Mouse (Mus musculus): ENCODE measurements at regions not wholly inside any gene's neighbourhood (a gene's known extent, or its start where the extent isn't known, plus 50 kb on each side); places are given as distances from the start of the nearest gene placed in this dataset.

DNA sequence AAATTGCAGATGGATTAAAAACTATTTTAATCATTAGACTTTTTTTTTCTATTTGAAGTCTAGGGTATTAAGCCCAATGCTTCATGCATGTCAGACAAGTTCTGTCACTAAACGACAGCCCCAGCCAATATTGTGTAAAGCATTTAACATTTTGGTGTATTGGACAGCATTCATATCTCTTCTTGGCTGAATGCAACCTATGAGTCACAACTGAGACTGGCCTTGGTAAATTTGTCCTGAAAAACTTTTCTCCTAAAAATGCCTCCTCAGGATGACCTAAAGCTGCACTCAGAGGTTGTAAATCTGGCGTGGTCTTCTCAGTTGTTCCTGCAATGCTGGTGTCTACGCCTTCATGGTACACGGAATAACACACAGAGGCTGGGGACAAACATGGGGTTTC, 78.7 kb upstream of the Gpr141 start:
- ATAC-seq (replicated peaks; ENCODE audit: insufficient number of reproducible peaks, low FRiP score, low TSS enrichment, poor library complexity, severe bottlenecking) = no peak

DNA sequence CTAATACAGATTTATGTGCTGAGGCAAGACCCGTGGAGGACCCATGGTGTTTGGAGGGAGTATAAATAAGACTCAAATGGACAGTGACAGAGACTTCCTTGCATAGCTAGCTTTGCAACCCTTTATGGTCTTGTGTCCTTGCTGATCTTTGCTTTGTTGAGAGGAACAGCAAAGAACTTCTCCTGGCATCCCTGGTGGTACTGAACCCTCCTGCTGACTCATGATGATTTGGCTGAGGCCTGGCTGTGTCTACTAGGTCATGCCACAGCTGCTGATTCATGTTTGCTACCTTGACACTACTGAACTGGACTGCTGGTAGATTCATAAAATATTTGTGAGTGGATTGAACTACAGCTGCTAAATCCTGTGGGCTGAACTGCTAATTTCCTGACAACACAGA, 73.1 kb upstream of the Gpr141 start:
- ATAC-seq (replicated peaks; ENCODE audit: insufficient number of reproducible peaks, low FRiP score, low TSS enrichment, poor library complexity, severe bottlenecking) = no peak

DNA sequence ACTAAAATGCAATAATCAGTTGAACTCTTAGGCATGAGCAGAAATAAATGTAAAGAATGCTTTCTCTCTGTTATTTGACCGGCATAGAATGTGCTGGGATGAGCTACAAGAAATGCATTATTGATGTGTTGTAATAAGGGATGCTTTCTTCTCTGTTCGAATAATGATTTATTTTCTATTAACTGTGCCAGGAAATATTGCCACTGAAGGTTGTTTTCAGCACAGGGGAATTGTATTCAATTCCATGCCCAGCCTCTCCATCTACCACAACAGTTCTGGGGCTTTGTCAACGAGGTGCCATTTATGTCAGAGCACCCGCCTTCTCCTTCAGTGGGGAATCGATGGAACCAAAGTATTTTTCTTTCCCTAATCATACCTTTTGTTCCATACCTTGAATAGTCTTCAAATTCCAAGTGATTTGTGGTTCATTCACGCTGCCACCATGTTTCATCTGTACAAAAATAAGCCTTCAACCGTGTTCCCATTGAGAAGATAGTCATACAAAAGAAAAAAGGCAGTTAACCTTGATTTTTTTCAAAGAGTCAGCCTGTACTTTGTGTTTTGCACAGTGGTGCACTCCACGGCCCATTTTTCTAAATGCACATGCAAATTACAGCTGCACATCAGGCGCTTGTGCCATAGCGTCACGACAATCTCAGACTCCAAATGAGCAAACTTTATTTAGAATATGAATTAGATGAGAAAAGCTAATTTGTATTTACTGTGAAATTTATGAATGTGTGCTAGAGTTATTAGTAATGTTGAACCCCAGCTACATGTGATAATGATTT, 65.1 kb upstream of the Gpr141 start:
- no peak for ATAC-seq (replicated peaks; ENCODE audit: insufficient number of reproducible peaks, low FRiP score, low TSS enrichment, poor library complexity, severe bottlenecking)

DNA sequence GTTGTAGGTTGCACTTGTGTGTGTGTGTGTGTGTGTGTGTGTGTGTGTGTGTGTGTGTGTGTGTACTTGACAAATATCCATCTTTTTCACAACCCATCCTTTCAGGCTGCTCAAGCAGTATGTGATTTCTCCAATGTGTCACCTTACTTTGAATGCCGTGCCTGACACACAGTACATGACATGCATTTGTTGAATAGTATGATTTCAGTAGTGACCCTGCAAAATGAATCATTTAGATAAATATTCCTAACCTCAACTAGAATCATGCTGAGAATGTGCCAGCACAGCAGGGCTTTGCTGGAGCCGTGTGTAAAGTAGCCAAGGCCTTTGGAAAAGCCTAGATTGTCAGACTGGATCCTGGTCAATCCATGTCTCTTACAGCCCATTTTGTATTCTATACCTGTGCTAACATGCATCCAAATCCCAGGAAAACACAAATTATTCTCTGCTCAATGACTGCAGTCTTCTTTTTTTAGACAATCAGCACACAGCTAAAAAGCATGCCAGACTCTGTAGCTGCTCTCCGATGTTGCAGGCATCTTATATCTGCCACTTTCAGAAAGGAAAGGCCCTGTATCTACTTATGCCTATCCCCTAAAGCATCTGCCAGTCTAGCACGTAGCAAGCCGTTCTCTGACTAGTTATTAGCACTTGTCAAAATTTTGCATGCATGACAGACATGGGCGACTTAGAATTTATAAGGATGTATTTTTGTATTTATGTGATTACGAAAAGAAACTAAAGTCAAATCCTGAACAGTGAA, 60.0 kb upstream of the Gpr141 start:
- ATAC-seq (replicated peaks; ENCODE audit: insufficient number of reproducible peaks, low FRiP score, low TSS enrichment, poor library complexity, severe bottlenecking) = no peak

DNA sequence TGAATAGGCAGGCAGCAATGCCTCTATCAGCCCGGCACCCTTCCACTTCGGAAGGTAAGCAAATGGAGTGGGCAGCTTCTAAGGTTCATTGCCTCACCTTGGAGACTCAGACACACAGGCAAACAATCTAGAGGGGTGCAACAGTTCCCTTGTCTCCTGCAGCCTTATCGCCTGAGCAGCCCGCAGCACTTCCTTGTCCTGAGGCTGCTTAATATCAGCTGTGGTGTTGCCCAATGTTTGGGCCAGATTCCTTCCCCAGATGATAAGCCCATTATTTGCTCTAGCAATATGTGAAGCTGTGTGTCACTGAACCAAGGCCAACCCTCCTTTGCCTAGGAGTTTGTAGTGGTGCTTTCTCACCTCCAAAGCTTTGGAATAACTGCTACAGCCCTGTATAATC, 58.8 kb upstream of the Gpr141 start:
- no peak for ATAC-seq (replicated peaks; ENCODE audit: insufficient number of reproducible peaks, low FRiP score, low TSS enrichment, poor library complexity, severe bottlenecking)

DNA sequence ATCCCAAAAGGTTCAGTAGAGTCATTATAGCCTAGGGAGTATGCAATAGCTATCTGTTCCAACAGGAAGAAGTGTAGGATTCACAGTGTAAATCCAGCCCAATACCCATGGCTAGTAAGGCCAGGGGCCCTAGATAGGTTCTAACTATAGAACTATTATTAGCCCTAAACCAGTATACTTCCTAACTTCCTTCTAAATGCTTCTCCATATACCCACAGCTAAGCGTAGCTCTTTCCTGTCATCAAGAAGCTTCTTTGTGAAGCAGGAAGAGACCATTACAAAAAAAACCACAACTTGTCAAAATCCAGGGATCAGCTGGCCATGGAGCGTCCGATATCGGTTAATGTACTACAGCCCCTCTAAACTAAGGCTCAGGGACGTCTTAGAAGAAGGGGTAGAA, 57.7 kb upstream of the Gpr141 start:
- ATAC-seq (replicated peaks; ENCODE audit: insufficient number of reproducible peaks, low FRiP score, low TSS enrichment, poor library complexity, severe bottlenecking) = no peak

DNA sequence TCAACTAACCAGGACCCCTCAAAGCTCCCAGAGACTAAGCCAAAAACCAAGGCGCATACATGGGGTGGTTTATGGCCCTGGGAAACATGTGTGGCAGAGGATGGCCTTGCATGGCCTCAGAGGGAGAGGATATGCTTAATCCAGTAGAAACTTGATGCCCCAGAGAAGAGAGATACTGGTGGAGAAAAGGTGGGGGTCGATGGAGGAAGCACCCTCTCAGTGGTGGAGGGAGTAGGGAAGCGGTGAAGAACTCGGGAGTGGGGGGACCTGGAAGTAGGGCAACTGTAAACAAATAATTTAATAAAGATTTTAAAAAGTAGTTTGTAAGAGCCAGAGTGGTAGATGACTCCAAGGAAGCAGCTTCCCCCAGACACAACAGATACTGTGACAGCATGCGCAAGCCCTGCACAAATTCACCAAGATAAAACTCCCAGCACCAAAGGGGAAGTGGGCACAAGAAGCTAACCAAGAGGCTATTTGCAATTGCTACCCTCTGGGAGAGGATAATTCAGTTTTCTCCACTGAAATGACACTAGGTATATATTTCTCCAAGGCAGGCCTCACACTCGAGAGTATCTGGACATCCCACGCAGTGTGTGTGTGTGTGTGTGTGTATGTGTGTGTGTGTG, 50.7 kb upstream of the Gpr141 start:
- no peak for ATAC-seq (replicated peaks; ENCODE audit: insufficient number of reproducible peaks, low FRiP score, low TSS enrichment, poor library complexity, severe bottlenecking)
